Mouse (Mus musculus) CH12F3 (cell line): ENCODE data around the gene Pycard.
"Not testable (repeated sequence)": the region's sequence is repeated elsewhere in the genome, so short reads cannot be mapped to it uniquely, and the experiment has no call there.

ENCODE experiments used
- in situ Hi-C: fragments of 300-500 bp; cut with MboI; formaldehyde crosslinking; loops from 2 replicates; pipeline ENCODE4 v1.14.3; 2020; ENCODE audit warnings: low sequenced_read_pairs

Pycard gene

GRCm38 (mm10) chr7:127944614-127945013, 49.1 kb downstream of the Pycard start:
- in situ Hi-C loops = no loop called here

DNA sequence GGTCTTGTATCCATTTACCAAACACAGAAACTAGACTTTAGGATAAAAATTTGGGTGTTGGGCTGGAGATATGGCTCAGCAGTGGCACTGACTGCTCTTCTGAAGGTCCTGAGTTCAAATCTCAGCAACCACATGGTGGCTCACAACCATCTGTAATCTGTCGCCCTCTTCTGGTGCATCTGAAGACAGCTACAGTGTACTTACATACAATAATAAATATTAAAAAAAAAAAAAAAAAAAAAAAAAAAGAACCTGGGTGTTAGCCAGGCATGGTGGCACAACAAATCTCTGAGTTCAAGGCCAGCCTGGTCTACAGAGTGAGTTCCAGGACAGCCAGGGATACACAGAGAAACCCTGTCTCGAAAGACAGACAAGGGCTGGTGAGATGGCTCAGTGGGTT, 51.6 kb downstream of the Pycard start:
- in situ Hi-C loops = not testable (repeated sequence)
